Mouse (Mus musculus): ENCODE results near the gene Hist1h3f.
A peak's percentile ranks its signal among the peaks of the same experiment; 100 is the strongest.
"Not testable (repeated sequence)": the region's sequence is repeated elsewhere in the genome, so short reads cannot be mapped to it uniquely, and the experiment has no call there.

Gene Hist1h3f

GRCm38 (mm10) chr13:23537006-23537710 lies 6.7 kb upstream of the Hist1h3f start:
- DNase-seq (ENCODE audit: low read depth) = no peak

- DNase-seq (ENCODE audit: low read depth) = no peak
Observed at GRCm38 (mm10) chr13:23538249-23538648, 5.6 kb upstream of the Hist1h3f start.

GRCm38 (mm10) chr13:23539821-23540220 lies 4.0 kb upstream of the Hist1h3f start:
- DNase-seq (ENCODE audit: low read depth) = not testable (repeated sequence)

- DNase-seq (ENCODE audit: low read depth) = no peak
Observed at GRCm38 (mm10) chr13:23541497-23541896, 2.4 kb upstream of the Hist1h3f start.

- DNase-seq (ENCODE audit: low read depth) = not testable (repeated sequence)
Observed at GRCm38 (mm10) chr13:23542225-23542980, 1.4 kb upstream of the Hist1h3f start.

GRCm38 (mm10) chr13:23542999-23543607 lies 749 bp upstream of the Hist1h3f start, which contains the start of gene Hist1h2bh:
Gene Hist1h2bh (minus strand): TSS chr13:23543392.
- DNase-seq (ENCODE audit: low read depth) = peak; percentile 90

- not testable (repeated sequence) for DNase-seq (ENCODE audit: low read depth)
Observed at GRCm38 (mm10) chr13:23544787-23545120, 902 bp downstream of the Hist1h3f start.

GRCm38 (mm10) chr13:23546694-23547093 lies 2.8 kb downstream of the Hist1h3f start:
- no peak for DNase-seq (ENCODE audit: low read depth)

GRCm38 (mm10) chr13:23550761-23551145 lies 6.9 kb downstream of the Hist1h3f start:
- DNase-seq (ENCODE audit: low read depth) = no peak

GRCm38 (mm10) chr13:23551146-23551834 lies 7.4 kb downstream of the Hist1h3f start, which contains the start of gene Hist1h4f:
Gene Hist1h4f (minus strand): TSS chr13:23551648.
- peak; percentile 90 for DNase-seq (ENCODE audit: low read depth)

- no peak for DNase-seq (ENCODE audit: low read depth)
Observed at GRCm38 (mm10) chr13:23551931-23552914, 8.4 kb downstream of the Hist1h3f start.

GRCm38 (mm10) chr13:23552962-23553361 lies 9.1 kb downstream of the Hist1h3f start, which contains the start of gene Hist1h1d:
Gene Hist1h1d (plus strand): TSS chr13:23553262.
- no peak for DNase-seq (ENCODE audit: low read depth)

GRCm38 (mm10) chr13:23554393-23554792 lies 10.5 kb downstream of the Hist1h3f start:
- DNase-seq (ENCODE audit: low read depth) = no peak

- no peak for DNase-seq (ENCODE audit: low read depth)
Observed at GRCm38 (mm10) chr13:23554925-23555838, 11.3 kb downstream of the Hist1h3f start.

GRCm38 (mm10) chr13:23555839-23556416 lies 12.1 kb downstream of the Hist1h3f start:
- DNase-seq (ENCODE audit: low read depth) = no peak

- no peak for DNase-seq (ENCODE audit: low read depth)
Observed at GRCm38 (mm10) chr13:23556906-23557305, 13.1 kb downstream of the Hist1h3f start.

GRCm38 (mm10) chr13:23560699-23561098 lies 16.8 kb downstream of the Hist1h3f start:
- not testable (repeated sequence) for DNase-seq (ENCODE audit: low read depth)

GRCm38 (mm10) chr13:23561531-23561882 lies 17.7 kb downstream of the Hist1h3f start:
- DNase-seq (ENCODE audit: low read depth) = not testable (repeated sequence)

- peak; percentile 96 for DNase-seq (ENCODE audit: low read depth)
Observed at GRCm38 (mm10) chr13:23561883-23562659, 18.2 kb downstream of the Hist1h3f start, which contains the start of gene Hist1h3e. Gene Hist1h3e (minus strand): TSS chr13:23562369.

All from c-Kit-positive CD71-negative TER-119-negative erythroid progenitor cells, embryonic 14.5 days (primary cell).